In the genomic region with DNA sequence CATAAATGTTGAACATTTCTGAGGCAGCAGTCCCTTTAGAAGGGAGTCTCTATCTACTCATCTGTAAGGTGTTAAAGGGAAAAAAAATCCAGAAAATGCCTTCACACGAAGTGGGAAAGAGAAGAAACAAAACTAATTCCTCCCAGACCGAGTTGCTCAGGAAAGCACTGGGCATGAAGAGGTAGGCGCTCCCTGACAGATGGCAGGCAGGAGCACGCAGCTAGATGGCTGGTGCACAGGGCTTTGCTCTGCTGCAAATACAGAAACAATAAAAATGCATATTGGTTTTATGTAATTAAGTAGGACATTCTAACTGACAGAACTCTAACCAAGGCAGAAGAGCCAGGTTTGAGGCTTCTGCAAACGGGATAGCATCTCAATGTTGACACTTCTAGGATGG, we compare ENCODE assay signal across 22 mouse cellular contexts. TPM values are rescaled to one million over a fixed set of nuclear protein-coding genes. Genes with fewer than 3 reads are reported as not detected.
DNase-seq lines count a peak whose midpoint lies in the region; ATAC-seq lines count a peak whose summit lies in the region.
"Had no signal": no experiment of that assay in that cellular context is flagged by ENCODE, and none has a peak within 500 bp of the region (broad histone marks: within the 10 kb centered on the region; RNA-seq: fewer than 3 reads in every experiment).

No protein-coding gene starts in this region.

- H3K4me2 ChIP-seq in neural tube, embryonic 13.5 days: no peak overlapping the region
- H3K4me2 ChIP-seq: embryonic facial prominence, embryonic 12.5 days; hindbrain, embryonic 15.5 days; intestine, embryonic 15.5 days; liver, embryonic 11.5 days; stomach, embryonic 15.5 days had no signal

- H3K9me3 ChIP-seq in neural tube, embryonic 13.5 days: no peaks in the 10 kb centered on the region
- H3K9me3 ChIP-seq: embryonic facial prominence, embryonic 12.5 days; hindbrain, embryonic 15.5 days; intestine, embryonic 15.5 days; megakaryocyte, embryonic 14.5 days; stomach, embryonic 15.5 days had no signal

- DNase-seq in cerebellum, postnatal 4 days (ENCODE audit: low spot score in 2 of 2): no peak
- DNase-seq in heart, adult 11 months: peak; percentile 41
- no peak for DNase-seq in heart, adult 8-10 months (ENCODE audit: low spot score)
- DNase-seq in neural tube, embryonic 10.5 days (ENCODE audit: extremely low spot score, low spot score): no peak
- DNase-seq in layer of hippocampus, postnatal 36 days: peak; percentile 32 to 45
- no peak for DNase-seq in gastrocnemius, postnatal 4 days (ENCODE audit: low spot score in 2 of 2)
- DNase-seq: adrenal gland, adult 2 months; heart, adult 18-20 months; heart, postnatal 36 days; lung, adult 18-20 months; retina, postnatal 1 day had no signal

- WGBS in neural tube, embryonic 13.5 days: 62% methylated on average over 5 of the region's 5 CpGs

- H3K4me1 ChIP-seq in neural tube, embryonic 13.5 days (replicated peaks): peaks cover 7% of the 10 kb centered on the region; the same call in 1 of the 2 replicates
- H3K4me1 ChIP-seq: embryonic facial prominence, embryonic 12.5 days; hindbrain, embryonic 15.5 days; intestine, embryonic 15.5 days; megakaryocyte, embryonic 14.5 days; stomach, embryonic 15.5 days had no signal

- no peak overlapping the region for H3K9ac ChIP-seq in neural tube, embryonic 13.5 days
- H3K9ac ChIP-seq: embryonic facial prominence, embryonic 12.5 days; hindbrain, embryonic 15.5 days; intestine, embryonic 15.5 days; stomach, embryonic 15.5 days had no signal

- no peak overlapping the region for H3K4me3 ChIP-seq in neural tube, embryonic 13.5 days
- H3K4me3 ChIP-seq: embryonic facial prominence, embryonic 12.5 days; erythroblast, embryonic 14.5 days; hindbrain, embryonic 15.5 days; intestine, embryonic 15.5 days; megakaryocyte, embryonic 14.5 days; stomach, embryonic 15.5 days had no signal

- H3K27ac ChIP-seq in neural tube, embryonic 13.5 days (replicated peaks): 0 out of 2 replicates have a peak overlapping the region, but pooled peaks have one; percentile 33
- H3K27ac ChIP-seq: embryonic facial prominence, embryonic 12.5 days; hindbrain, embryonic 15.5 days; intestine, embryonic 15.5 days; stomach, embryonic 15.5 days had no signal

- peak; percentile 60 for ATAC-seq in cerebellum, adult (ENCODE audit: insufficient number of reproducible peaks, low FRiP score, low TSS enrichment)
- no peak for ATAC-seq in neural tube, embryonic 13.5 days (ENCODE audit: low read depth)
- ATAC-seq: forebrain, embryonic 14.5 days; intestine, embryonic 15.5 days; midbrain, embryonic 16.5 days had no signal

- no peaks in the 10 kb centered on the region for H3K36me3 ChIP-seq in neural tube, embryonic 13.5 days
- H3K36me3 ChIP-seq: embryonic facial prominence, embryonic 12.5 days; hindbrain, embryonic 15.5 days; intestine, embryonic 15.5 days; stomach, embryonic 15.5 days had no signal

- no peaks in the 10 kb centered on the region for H3K27me3 ChIP-seq in neural tube, embryonic 13.5 days
- H3K27me3 ChIP-seq: embryonic facial prominence, embryonic 12.5 days; hindbrain, embryonic 15.5 days; intestine, embryonic 15.5 days; megakaryocyte, embryonic 14.5 days; stomach, embryonic 15.5 days had no signal

RNA-seq across cellular contexts. Expression of a gene that starts 42.0 kb away (rescaled TPM):
- total RNA-seq in heart, adult 8-10 months (2022): 10 to 100 TPM; 54.8 to 70.6 (median 64.6) TPM
- polyA plus RNA-seq in neural tube, embryonic 13.5 days (2015; fragmentation: Nextera tagmentation; extraction: Ambion mirVana): 42.4 and 48.6 TPM in 2 replicates
- total RNA-seq in layer of hippocampus, postnatal 36 days (2021): 10 to 100 TPM; 73.0 to 79.4 TPM
- 10 to 100 TPM; 33.9 to 37.3 TPM for total RNA-seq in gastrocnemius, postnatal 4 days (2021)

Comparison
In these comparisons a context has a peak if more than half of its experiments do, and no peak if none do; other contexts are left out.
1. DNase-seq: peak in heart, adult 11 months (single experiment) and layer of hippocampus, postnatal 36 days (2 of 2); none in cerebellum, postnatal 4 days (0 of 2), heart, adult 8-10 months (single experiment), neural tube, embryonic 10.5 days (single experiment) and gastrocnemius, postnatal 4 days (0 of 2).